Mouse (Mus musculus): ENCODE results near the gene Aknad1.

- no peak for TF ChIP-seq CTCF (IDR thresholded peaks at IDR 0.05; ENCODE audit: low read depth, low read length)
- no peak for TF ChIP-seq POLR2A (IDR thresholded peaks at IDR 0.05; ENCODE audit: borderline replicate concordance, low read depth, low read length)
Observed at GRCm38 (mm10) chr3:108790499-108790898, 51.0 kb downstream of the Aknad1 start.

Data from bone marrow macrophage, adult 2 months (primary cell).